In genomic region chr14:34288396-34288795, GRCm38 (mm10) we compare ENCODE assay signal across 27 mouse cellular contexts.
"Had no signal": no experiment of that assay in that cellular context is flagged by ENCODE, and none has a peak within 500 bp of the region (broad histone marks: within the 10 kb centered on the region; RNA-seq: fewer than 3 reads in every experiment).

No protein-coding gene starts in this region.

- H3K9me3 ChIP-seq: limb, embryonic 10.5 days; limb, embryonic 12.5 days; limb, embryonic 13.5 days; limb, embryonic 15.5 days; liver, embryonic 12.5 days; liver, embryonic 13.5 days; liver, embryonic 15.5 days; lung, embryonic 15.5 days; megakaryocyte, embryonic 14.5 days; midbrain, embryonic 10.5 days; midbrain, embryonic 12.5 days; midbrain, embryonic 13.5 days; midbrain, embryonic 15.5 days had no signal

- DNase-seq: left cerebral cortex, postnatal 4 days; liver; liver, embryonic 13.5 days; liver, postnatal 0 days; lung, adult 18-20 months; lung, adult 2 months; lung, embryonic 14.5 days; lung, postnatal 10 days; lung, postnatal 14 days; lung, postnatal 36 days; lung, postnatal 4 days; midbrain, embryonic 14.5 days had no signal

- H3K4me1 ChIP-seq: limb, embryonic 10.5 days; limb, embryonic 12.5 days; limb, embryonic 13.5 days; limb, embryonic 15.5 days; liver, embryonic 12.5 days; liver, embryonic 13.5 days; lung, embryonic 15.5 days; megakaryocyte, embryonic 14.5 days; midbrain, embryonic 10.5 days; midbrain, embryonic 12.5 days; midbrain, embryonic 13.5 days; midbrain, embryonic 15.5 days had no signal

- H3K36me3 ChIP-seq: limb, embryonic 10.5 days; limb, embryonic 12.5 days; limb, embryonic 13.5 days; limb, embryonic 15.5 days; liver, embryonic 12.5 days; liver, embryonic 13.5 days; liver, embryonic 15.5 days; lung, embryonic 15.5 days; midbrain, embryonic 10.5 days; midbrain, embryonic 12.5 days; midbrain, embryonic 13.5 days; midbrain, embryonic 15.5 days had no signal

- H3K4me3 ChIP-seq: limb, embryonic 10.5 days; limb, embryonic 12.5 days; limb, embryonic 13.5 days; limb, embryonic 15.5 days; liver, embryonic 12.5 days; liver, embryonic 13.5 days; liver, embryonic 15.5 days; lung, embryonic 15.5 days; megakaryocyte, embryonic 14.5 days; midbrain, embryonic 10.5 days; midbrain, embryonic 12.5 days; midbrain, embryonic 13.5 days; midbrain, embryonic 15.5 days; myocyte had no signal

- H3K27me3 ChIP-seq: limb, embryonic 12.5 days; limb, embryonic 13.5 days; limb, embryonic 15.5 days; liver, embryonic 12.5 days; liver, embryonic 13.5 days; liver, embryonic 15.5 days; lung, embryonic 15.5 days; megakaryocyte, embryonic 14.5 days; midbrain, embryonic 12.5 days; midbrain, embryonic 13.5 days; midbrain, embryonic 15.5 days had no signal

- H3K9ac ChIP-seq: limb, embryonic 12.5 days; limb, embryonic 13.5 days; limb, embryonic 15.5 days; liver, embryonic 12.5 days; liver, embryonic 13.5 days; liver, embryonic 14.5 days; liver, embryonic 15.5 days; liver, postnatal 0 days; lung, embryonic 14.5 days; lung, embryonic 15.5 days; midbrain, embryonic 12.5 days; midbrain, embryonic 13.5 days; midbrain, embryonic 15.5 days had no signal

- H3K27ac ChIP-seq: limb, embryonic 10.5 days; limb, embryonic 12.5 days; limb, embryonic 13.5 days; limb, embryonic 15.5 days; liver, embryonic 12.5 days; liver, embryonic 13.5 days; liver, embryonic 14.5 days; liver, embryonic 15.5 days; lung, embryonic 15.5 days; macrophage; midbrain, embryonic 10.5 days; midbrain, embryonic 12.5 days; midbrain, embryonic 13.5 days; midbrain, embryonic 15.5 days had no signal
